Mouse (Mus musculus) natural killer cell, adult 2 months (primary cell): ENCODE data around the gene Lsm2.
"Not testable (repeated sequence)": the region's sequence is repeated elsewhere in the genome, so short reads cannot be mapped to it uniquely, and the experiment has no call there.

Experiments used
- DNase-seq, 2 experiments: peaks; one replicate each; pipeline ENCODE4 v3.0.0; 2022; ENCODE audit warnings: low spot score in 2 of 2

The Lsm2 gene

DNA sequence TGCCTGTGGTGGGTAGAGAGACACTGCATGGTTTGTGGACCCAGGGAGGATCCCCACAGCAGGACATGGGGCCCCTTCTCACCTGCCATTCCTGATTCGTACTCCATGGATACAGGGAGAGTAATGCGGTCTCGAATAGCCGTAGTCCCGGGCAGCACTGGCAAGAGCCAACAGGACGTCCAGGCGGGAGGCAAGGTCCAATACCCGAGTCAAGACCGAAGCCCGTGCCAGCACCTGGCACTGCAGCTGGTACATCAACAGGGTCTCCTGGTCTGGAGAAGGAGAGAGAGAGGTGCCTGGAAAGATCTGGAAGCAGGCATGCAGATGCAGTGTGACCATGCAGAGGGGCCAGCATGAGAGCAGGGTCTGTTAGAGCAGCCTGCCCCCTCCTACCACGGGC is 49.6 kb downstream of the Lsm2 start:
- DNase-seq, result no peak

DNA sequence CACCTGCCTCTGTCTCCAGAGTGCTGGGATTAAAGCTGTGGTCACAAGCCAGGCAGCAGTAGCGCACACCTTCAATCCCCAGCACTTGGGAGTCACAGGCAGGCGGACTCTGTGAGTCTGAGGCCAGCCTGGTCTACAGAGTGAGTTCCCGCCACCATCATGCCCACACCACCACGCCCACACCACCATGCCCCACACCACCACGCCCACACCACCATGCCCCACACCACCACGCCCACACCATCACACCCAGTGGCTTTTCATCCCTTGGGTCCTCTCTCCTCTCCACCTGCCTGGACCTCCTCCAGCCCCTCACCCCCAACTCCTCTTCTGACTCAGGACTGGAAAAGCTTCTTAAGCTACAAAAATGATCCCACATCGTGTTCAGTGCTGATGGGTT is 50.2 kb downstream of the Lsm2 start:
- DNase-seq, result no peak

DNA sequence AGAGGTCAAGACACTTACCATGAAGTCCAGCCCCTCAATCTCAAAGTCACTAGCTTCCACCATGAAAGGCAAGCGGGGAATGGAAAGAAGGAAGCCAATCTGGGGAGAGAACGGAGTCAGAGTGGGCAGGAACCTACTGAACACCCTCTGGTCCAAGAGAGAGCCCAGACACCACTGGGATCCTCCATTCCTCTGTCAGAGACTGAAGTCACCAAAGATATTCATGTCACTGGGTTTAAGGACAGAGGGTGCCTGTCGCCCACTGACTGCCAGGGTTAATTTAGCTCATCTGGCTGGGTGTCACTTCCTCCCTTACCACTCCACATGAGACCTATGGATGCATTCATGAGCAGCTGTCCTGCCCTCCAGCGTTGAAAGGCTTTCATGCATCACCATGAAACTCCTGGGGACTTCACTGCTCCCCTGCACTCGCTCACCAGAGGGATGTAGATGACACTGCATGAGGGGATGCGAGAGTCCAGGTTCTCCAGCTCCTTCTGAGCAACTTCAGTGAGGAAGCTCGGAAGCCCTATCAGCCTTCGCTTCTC is 50.7 kb downstream of the Lsm2 start:
- DNase-seq, result no peak

DNA sequence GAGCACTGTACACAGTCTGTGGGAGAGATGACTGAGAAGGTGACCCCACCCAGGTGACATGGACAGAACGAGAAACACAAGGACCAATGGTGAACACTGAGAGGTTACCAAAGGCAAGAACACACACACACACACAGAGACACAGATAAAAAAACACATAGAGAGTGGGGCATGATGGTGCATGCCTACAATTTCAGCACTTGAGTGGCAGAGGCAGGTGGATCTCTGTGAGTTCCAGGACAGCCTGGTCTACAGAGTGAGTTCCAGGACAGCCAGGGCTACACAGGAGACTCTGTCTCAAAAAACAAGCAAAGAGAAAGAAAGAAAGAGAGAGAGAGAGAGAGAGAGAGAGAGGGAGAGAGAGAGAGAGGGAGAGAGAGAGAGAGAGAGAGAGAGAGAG is 52.0 kb downstream of the Lsm2 start:
- not testable (repeated sequence) for DNase-seq

DNA sequence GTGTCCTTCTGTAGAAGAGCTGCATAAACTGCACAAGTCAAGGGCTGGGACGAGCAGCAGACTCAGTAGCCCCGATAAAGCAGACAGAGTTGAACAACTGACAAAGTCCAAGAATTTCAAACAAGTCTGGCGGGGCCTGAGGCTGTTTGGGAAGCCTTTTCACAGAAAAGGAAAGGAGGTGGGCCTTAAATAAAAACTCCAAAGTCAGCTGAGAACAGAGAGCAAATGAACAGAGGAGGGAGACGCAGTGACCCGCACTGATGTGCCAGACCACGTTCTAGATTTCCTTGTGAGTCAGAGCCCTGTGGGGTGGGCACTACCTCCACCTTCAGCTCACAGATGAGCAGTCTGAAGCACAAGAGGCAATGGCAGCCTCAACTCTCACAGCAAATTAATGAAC is 53.2 kb downstream of the Lsm2 start:
- DNase-seq, result no peak
